Mouse (Mus musculus): ENCODE measurements around the gene Itga7. TPM values are rescaled to one million over a fixed set of nuclear protein-coding genes. Genes with fewer than 3 reads are reported as not detected.
A peak's percentile ranks its signal among the peaks of the same experiment; 100 is the strongest.
"Not testable (repeated sequence)": the region's sequence is repeated elsewhere in the genome, so short reads cannot be mapped to it uniquely, and the experiment has no call there.

Gene Itga7
- polyA plus RNA-seq, 1 experiment from 2014 or later: 2.9 TPM

- Histone ChIP-seq H3K4me1 (replicated peaks) (no peaks in the 10 kb centered on the region), H3K27me3 (replicated peaks) (no peaks in the 10 kb centered on the region), H3K9ac (no peak overlapping the region), H3K9me3 (no peaks in the 10 kb centered on the region), H3K27ac (no peak overlapping the region), H3K4me2 (replicated peaks) (no peak overlapping the region), H3K36me3 (no peaks in the 10 kb centered on the region), H3K4me3 (replicated peaks) (no peak overlapping the region)
- no peak for ATAC-seq
- 70% methylated on average over 4 of the region's 4 CpGs for WGBS
These were observed 39.2 kb downstream of the Itga7 start for GRCm38 (mm10) chr10:128972841-128973240.

GRCm38 (mm10) chr10:128976395-128976794, 42.8 kb downstream of the Itga7 start:
- H3K9me3 ChIP-seq: no peaks in the 10 kb centered on the region
- no peak overlapping the region for H3K4me3 ChIP-seq (replicated peaks)
- no peak overlapping the region for H3K27ac ChIP-seq
- no peaks in the 10 kb centered on the region for H3K27me3 ChIP-seq (replicated peaks)
- H3K36me3 ChIP-seq: no peaks in the 10 kb centered on the region
- no peak overlapping the region for H3K9ac ChIP-seq
- no peak for ATAC-seq
- H3K4me1 ChIP-seq (replicated peaks): no peaks in the 10 kb centered on the region
- 45% methylated on average over 3 of the region's 3 CpGs for WGBS
- H3K4me2 ChIP-seq (replicated peaks): no peak overlapping the region

GRCm38 (mm10) chr10:128977522-128978114, 44.0 kb downstream of the Itga7 start:
- no peaks in the 10 kb centered on the region for H3K4me1 ChIP-seq (replicated peaks)
- no peaks in the 10 kb centered on the region for H3K27me3 ChIP-seq (replicated peaks)
- H3K27ac ChIP-seq: no peak overlapping the region
- H3K36me3 ChIP-seq: no peaks in the 10 kb centered on the region
- no peak overlapping the region for H3K9ac ChIP-seq
- no peak overlapping the region for H3K4me3 ChIP-seq (replicated peaks)
- no peaks in the 10 kb centered on the region for H3K9me3 ChIP-seq
- H3K4me2 ChIP-seq (replicated peaks): no peak overlapping the region
- WGBS: 21% methylated on average over 9 of the region's 9 CpGs
- peak; percentile 82 for ATAC-seq

GRCm38 (mm10) chr10:128980644-128981365, 47.2 kb downstream of the Itga7 start:
- no peak overlapping the region for H3K27ac ChIP-seq
- H3K4me3 ChIP-seq (replicated peaks): no peak overlapping the region
- no peak for ATAC-seq
- H3K9ac ChIP-seq: no peak overlapping the region
- H3K4me1 ChIP-seq (replicated peaks): no peaks in the 10 kb centered on the region
- no peaks in the 10 kb centered on the region for H3K36me3 ChIP-seq
- WGBS: 57% methylated on average over 3 of the region's 3 CpGs
- no peak overlapping the region for H3K4me2 ChIP-seq (replicated peaks)
- no peaks in the 10 kb centered on the region for H3K9me3 ChIP-seq
- H3K27me3 ChIP-seq (replicated peaks): no peaks in the 10 kb centered on the region

DNA sequence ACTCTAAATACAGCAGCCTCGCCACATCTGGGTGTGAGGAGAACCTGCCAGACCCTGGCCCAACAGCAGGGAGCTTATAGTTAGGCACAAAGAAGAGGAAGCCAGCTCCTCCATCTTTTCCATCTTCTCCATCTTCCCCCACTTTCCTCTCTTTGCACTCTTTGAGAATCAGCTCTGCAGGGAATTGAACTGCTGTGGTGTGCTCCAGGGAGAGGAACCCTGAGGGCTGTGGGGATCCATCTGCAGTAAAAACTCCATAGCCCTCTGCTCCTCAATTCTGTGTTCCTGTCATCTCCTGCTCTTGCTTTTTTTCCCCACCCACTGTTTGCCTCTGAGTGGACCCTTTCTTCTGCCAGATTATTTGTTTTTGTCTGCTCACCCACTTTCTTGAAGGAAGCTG, 55.5 kb downstream of the Itga7 start, which contains the start of gene Olfr9:
Gene Olfr9, plus strand, starts transcription at position 301 of the 400 bp plus-strand sequence.
- H3K9ac ChIP-seq, H3K36me3 ChIP-seq: not testable (repeated sequence)
- 88% methylated on average over 1 of the region's 1 CpGs for WGBS

DNA sequence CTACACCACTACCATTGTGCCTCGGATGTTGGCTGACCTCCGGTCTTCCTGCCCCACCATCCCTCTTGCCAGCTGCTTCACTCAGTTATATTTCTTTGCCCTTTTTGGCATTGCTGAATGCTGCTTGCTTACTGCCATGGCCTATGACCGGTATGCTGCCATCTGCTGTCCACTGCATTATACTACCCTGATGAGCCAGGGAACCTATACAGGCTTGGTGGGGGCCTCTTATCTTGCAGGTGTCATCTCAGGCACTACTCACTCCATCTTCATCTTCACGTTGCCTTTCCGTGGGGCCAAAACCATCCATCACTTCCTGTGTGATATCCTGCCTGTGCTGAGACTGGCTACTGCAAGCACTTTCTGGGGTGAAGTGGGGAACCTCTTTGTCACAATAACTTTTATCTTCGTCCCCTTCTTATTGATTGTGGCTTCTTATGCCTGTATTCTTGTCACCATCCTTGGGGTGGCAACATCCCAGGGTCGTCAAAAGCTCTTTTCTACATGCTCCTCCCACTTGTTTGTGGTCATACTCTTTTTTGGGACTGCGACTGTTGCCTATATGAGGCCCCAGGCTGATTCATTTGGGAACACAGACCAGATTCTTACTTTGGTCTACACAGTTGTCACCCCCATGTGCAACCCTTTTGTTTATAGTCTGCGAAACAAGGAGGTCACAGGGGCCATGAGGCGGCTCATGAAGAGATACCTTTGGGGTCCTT, 56.7 kb downstream of the Itga7 start:
- not testable (repeated sequence) for H3K4me1 ChIP-seq (replicated peaks); H3K4me3 ChIP-seq (replicated peaks); H3K36me3 ChIP-seq; H3K27ac ChIP-seq; H3K4me2 ChIP-seq (replicated peaks); H3K9ac ChIP-seq; H3K27me3 ChIP-seq (replicated peaks); H3K9me3 ChIP-seq
- WGBS: 67% methylated on average over 7 of the region's 10 CpGs
- ATAC-seq: 0 out of 2 replicates have a peak, but pooled peaks have one; percentile 47

More for the DNA sequence above, 55.5 kb downstream of the Itga7 start, which contains the start of gene Olfr9:
- not testable (repeated sequence) for H3K27me3 ChIP-seq (replicated peaks); H3K9me3 ChIP-seq; H3K4me1 ChIP-seq (replicated peaks); ATAC-seq; H3K4me2 ChIP-seq (replicated peaks); H3K27ac ChIP-seq; H3K4me3 ChIP-seq (replicated peaks)

- Histone ChIP-seq H3K4me3 (replicated peaks) (no peak overlapping the region), H3K4me1 (replicated peaks) (no peaks in the 10 kb centered on the region), H3K27ac (no peak overlapping the region), H3K9me3 (no peaks in the 10 kb centered on the region), H3K4me2 (replicated peaks) (no peak overlapping the region), H3K36me3 (no peaks in the 10 kb centered on the region), H3K9ac (no peak overlapping the region), H3K27me3 (replicated peaks) (no peaks in the 10 kb centered on the region)
- no peak for ATAC-seq
These were observed 57.4 kb downstream of the Itga7 start for GRCm38 (mm10) chr10:128990994-128991393.

GRCm38 (mm10) chr10:128995796-128996195, 62.2 kb downstream of the Itga7 start:
- Histone ChIP-seq H3K4me1 (replicated peaks) (no peaks in the 10 kb centered on the region), H3K4me3 (replicated peaks) (no peak overlapping the region), H3K27ac (no peak overlapping the region), H3K9ac (no peak overlapping the region), H3K27me3 (replicated peaks) (no peaks in the 10 kb centered on the region), H3K9me3 (no peaks in the 10 kb centered on the region), H3K36me3 (no peaks in the 10 kb centered on the region), H3K4me2 (replicated peaks) (no peak overlapping the region)
- ATAC-seq: no peak
- 79% methylated on average over 1 of the region's 1 CpGs for WGBS

GRCm38 (mm10) chr10:128996523-128997040, 63.0 kb downstream of the Itga7 start:
- Histone ChIP-seq H3K9me3 (no peaks in the 10 kb centered on the region), H3K4me2 (replicated peaks) (no peak overlapping the region), H3K36me3 (no peaks in the 10 kb centered on the region), H3K4me3 (replicated peaks) (no peak overlapping the region), H3K4me1 (replicated peaks) (no peaks in the 10 kb centered on the region), H3K27ac (no peak overlapping the region), H3K27me3 (replicated peaks) (no peaks in the 10 kb centered on the region), H3K9ac (no peak overlapping the region)
- WGBS: 76% methylated on average over 4 of the region's 4 CpGs
- peak; percentile 23; the same call in 1 of the 2 replicates for ATAC-seq

- peak; percentile 95 for ATAC-seq
- Histone ChIP-seq H3K9ac (no peak overlapping the region), H3K4me1 (replicated peaks) (no peaks in the 10 kb centered on the region), H3K4me3 (replicated peaks) (no peak overlapping the region), H3K36me3 (no peaks in the 10 kb centered on the region), H3K27ac (0 out of 2 replicates have a peak overlapping the region, but pooled peaks have one; percentile 4), H3K27me3 (replicated peaks) (no peaks in the 10 kb centered on the region), H3K4me2 (replicated peaks) (no peak overlapping the region), H3K9me3 (no peaks in the 10 kb centered on the region)
- 65% methylated on average over 14 of the region's 14 CpGs for WGBS
These were observed 70.7 kb downstream of the Itga7 start for GRCm38 (mm10) chr10:129004032-129004920.
